Mouse (Mus musculus): ENCODE results near the gene Sema4b. TPM values are rescaled to one million over a fixed set of nuclear protein-coding genes. Genes with fewer than 3 reads are reported as not detected.

The Sema4b gene
- polyA plus RNA-seq, 1 experiment = 15.8 TPM

- no peak for DNase-seq (ENCODE audit: low spot score)
These were observed 29.9 kb downstream of the Sema4b start for GRCm38 (mm10) chr7:80216566-80216965.

- DNase-seq (ENCODE audit: low spot score) = no peak
These were observed 32.0 kb downstream of the Sema4b start for GRCm38 (mm10) chr7:80218666-80219065.

- DNase-seq (ENCODE audit: low spot score) = no peak
These were observed 33.7 kb downstream of the Sema4b start for GRCm38 (mm10) chr7:80220237-80220797.

- DNase-seq (ENCODE audit: low spot score) = no peak
These were observed 34.6 kb downstream of the Sema4b start for GRCm38 (mm10) chr7:80221179-80221750.

GRCm38 (mm10) chr7:80227065-80227464, 40.4 kb downstream of the Sema4b start:
- peak; percentile 26 for DNase-seq (ENCODE audit: low spot score)

- no peak for DNase-seq (ENCODE audit: low spot score)
These were observed 43.6 kb downstream of the Sema4b start for GRCm38 (mm10) chr7:80230196-80230595.

- no peak for DNase-seq (ENCODE audit: low spot score)
These were observed 45.4 kb downstream of the Sema4b start for GRCm38 (mm10) chr7:80231971-80232488.

GRCm38 (mm10) chr7:80232489-80233029, 45.9 kb downstream of the Sema4b start, which contains the start of the genes Cib1 and Gdpgp1:
Gene Cib1, minus strand, starts transcription at chr7:80232813.
Gene Gdpgp1, plus strand, starts transcription at chr7:80232865.
- peak; percentile 96 for DNase-seq (ENCODE audit: low spot score)

- no peak for DNase-seq (ENCODE audit: low spot score)
These were observed 47.2 kb downstream of the Sema4b start for GRCm38 (mm10) chr7:80233799-80234198.

- DNase-seq (ENCODE audit: low spot score) = no peak
These were observed 51.9 kb downstream of the Sema4b start for GRCm38 (mm10) chr7:80238542-80238941.

GRCm38 (mm10) chr7:80241661-80242060, 55.0 kb downstream of the Sema4b start:
- no peak for DNase-seq (ENCODE audit: low spot score)

- no peak for DNase-seq (ENCODE audit: low spot score)
These were observed 58.2 kb downstream of the Sema4b start for GRCm38 (mm10) chr7:80244851-80245250.

- peak; percentile 74 for DNase-seq (ENCODE audit: low spot score)
These were observed 59.6 kb downstream of the Sema4b start, which contains the start of gene Ttll13 for GRCm38 (mm10) chr7:80246148-80246721. Gene Ttll13, plus strand, starts transcription at chr7:80246376.

- DNase-seq (ENCODE audit: low spot score) = no peak
These were observed 60.2 kb downstream of the Sema4b start for GRCm38 (mm10) chr7:80246859-80247258.

- DNase-seq (ENCODE audit: low spot score) = no peak
These were observed 65.8 kb downstream of the Sema4b start for GRCm38 (mm10) chr7:80252437-80252836.

- DNase-seq (ENCODE audit: low spot score) = no peak
These were observed 66.2 kb downstream of the Sema4b start for GRCm38 (mm10) chr7:80252886-80253285.

GRCm38 (mm10) chr7:80255981-80256380, 69.3 kb downstream of the Sema4b start:
- DNase-seq (ENCODE audit: low spot score) = no peak

- DNase-seq (ENCODE audit: low spot score) = no peak
These were observed 71.1 kb downstream of the Sema4b start for GRCm38 (mm10) chr7:80257706-80258105.

GRCm38 (mm10) chr7:80260625-80261371, 74.2 kb downstream of the Sema4b start, which contains the start of gene Ngrn:
Gene Ngrn, plus strand, starts transcription at chr7:80261215.
- DNase-seq (ENCODE audit: low spot score) = peak; percentile 63

GRCm38 (mm10) chr7:80261372-80261990, 74.8 kb downstream of the Sema4b start:
- DNase-seq (ENCODE audit: low spot score) = no peak

- no peak for DNase-seq (ENCODE audit: low spot score)
These were observed 78.0 kb downstream of the Sema4b start for GRCm38 (mm10) chr7:80264606-80265005.
